In genomic region chr17:80252757-80253525, GRCm38 (mm10) we compare ENCODE assay signal across 12 mouse cellular contexts. TPM values are rescaled to one million over a fixed set of nuclear protein-coding genes. Genes with fewer than 3 reads are reported as not detected.
DNase-seq lines count a peak whose midpoint lies in the region; ATAC-seq and TF ChIP-seq lines count a peak whose summit lies in the region.
"Had no signal": no experiment of that assay in that cellular context is flagged by ENCODE, and none has a peak within 500 bp of the region (broad histone marks: within the 10 kb centered on the region; RNA-seq: fewer than 3 reads in every experiment).

No protein-coding gene starts in this region.

- no peaks in the 10 kb centered on the region for H3K9me3 ChIP-seq in kidney, embryonic 16.5 days (ENCODE audit: low read length)
- no peaks in the 10 kb centered on the region for H3K9me3 ChIP-seq in heart, postnatal 0 days (replicated peaks; ENCODE audit: control insufficient read depth, low read length)
- no peaks in the 10 kb centered on the region for H3K9me3 ChIP-seq in hindbrain, embryonic 13.5 days
- H3K9me3 ChIP-seq: forebrain, embryonic 13.5 days; neural tube, embryonic 12.5 days had no signal

- 49% methylated on average over 13 of the region's 13 CpGs for WGBS in kidney, embryonic 16.5 days
- 56% methylated on average over 13 of the region's 13 CpGs for WGBS in heart, postnatal 0 days
- 74% methylated on average over 13 of the region's 13 CpGs for WGBS in hindbrain, embryonic 13.5 days

- no peak overlapping the region for H3K4me2 ChIP-seq in kidney, embryonic 16.5 days (replicated peaks; ENCODE audit: low read depth, low read length)
- H3K4me2 ChIP-seq in heart, postnatal 0 days (ENCODE audit: low read depth, low read length): no peak overlapping the region
- H3K4me2 ChIP-seq in hindbrain, embryonic 13.5 days: no peak overlapping the region
- H3K4me2 ChIP-seq: forebrain, embryonic 13.5 days; neural tube, embryonic 12.5 days had no signal

- TF ChIP-seq EP300 in heart, postnatal 0 days (IDR thresholded peaks at IDR 0.05; ENCODE audit: low read depth): no peak

- ATAC-seq in kidney, embryonic 16.5 days (ENCODE audit: low FRiP score, low TSS enrichment): peak; percentile 57; the same call in 1 of the 2 replicates
- 0 out of 2 replicates have a peak, but pooled peaks have one; percentile 2 for ATAC-seq in heart, postnatal 0 days (ENCODE audit: insufficient read depth, low read depth)
- ATAC-seq in megakaryocyte progenitor cell, adult 5-6 weeks (replicated peaks; ENCODE audit: poor library complexity): peak; percentile 64
- no peak for ATAC-seq in hindbrain, embryonic 13.5 days (ENCODE audit: low FRiP score)
- ATAC-seq: forebrain, embryonic 13.5 days; intestine, embryonic 16.5 days had no signal

- no peak overlapping the region for H3K4me3 ChIP-seq in kidney, embryonic 16.5 days (ENCODE audit: low read length)
- H3K4me3 ChIP-seq in heart, postnatal 0 days (ENCODE audit: low read depth, low read length): no peak overlapping the region
- no peak overlapping the region for H3K4me3 ChIP-seq in hindbrain, embryonic 13.5 days
- H3K4me3 ChIP-seq: forebrain, embryonic 13.5 days; neural tube, embryonic 12.5 days had no signal

- no peaks in the 10 kb centered on the region for H3K27me3 ChIP-seq in kidney, embryonic 16.5 days (ENCODE audit: insufficient read depth, low read length)
- H3K27me3 ChIP-seq in heart, postnatal 0 days (ENCODE audit: control insufficient read depth, insufficient read depth, low read length): no peaks in the 10 kb centered on the region
- no peaks in the 10 kb centered on the region for H3K27me3 ChIP-seq in hindbrain, embryonic 13.5 days
- H3K27me3 ChIP-seq: forebrain, embryonic 13.5 days; neural tube, embryonic 12.5 days had no signal

- no peak for DNase-seq in kidney, adult 8-10 months
- peak; percentile 32 to 42 for DNase-seq in adrenal gland, postnatal 36 days
- peak; percentile 43 for DNase-seq in heart, postnatal 0 days (ENCODE audit: low spot score)
- no peak for DNase-seq in embryo, embryonic 9.5 days (ENCODE audit: extremely low spot score)
- DNase-seq in cerebellum, adult 11 months: no peak
- DNase-seq: cerebellum, adult 18-20 months had no signal

- peak overlapping the region; percentile 1; the same call in 1 of the 2 replicates for H3K27ac ChIP-seq in kidney, embryonic 16.5 days (ENCODE audit: low read length)
- peak overlapping the region; percentile 23 for H3K27ac ChIP-seq in heart, postnatal 0 days (ENCODE audit: low read depth)
- no peak overlapping the region for H3K27ac ChIP-seq in hindbrain, embryonic 13.5 days
- H3K27ac ChIP-seq: forebrain, embryonic 13.5 days; neural tube, embryonic 12.5 days had no signal

- no peak overlapping the region for H3K9ac ChIP-seq in kidney, embryonic 16.5 days (replicated peaks; ENCODE audit: low read length)
- H3K9ac ChIP-seq in heart, postnatal 0 days (replicated peaks; ENCODE audit: low read depth, low read length): no peak overlapping the region
- H3K9ac ChIP-seq in hindbrain, embryonic 13.5 days: no peak overlapping the region
- H3K9ac ChIP-seq: forebrain, embryonic 13.5 days; neural tube, embryonic 12.5 days had no signal

- H3K4me1 ChIP-seq in kidney, embryonic 16.5 days (ENCODE audit: insufficient read depth, low read length): peaks cover 5% of the 10 kb centered on the region; the same call in 1 of the 2 replicates
- peaks cover 4% of the 10 kb centered on the region for H3K4me1 ChIP-seq in heart, postnatal 0 days (ENCODE audit: control insufficient read depth, insufficient read depth)
- H3K4me1 ChIP-seq in hindbrain, embryonic 13.5 days (replicated peaks): no peaks in the 10 kb centered on the region
- H3K4me1 ChIP-seq: forebrain, embryonic 13.5 days; neural tube, embryonic 12.5 days had no signal

- no peak for TF ChIP-seq CTCF in heart, postnatal 0 days (IDR thresholded peaks at IDR 0.05; ENCODE audit: low read depth)

- H3K36me3 ChIP-seq in kidney, embryonic 16.5 days (ENCODE audit: insufficient read depth, low read length): peaks cover 81% of the 10 kb centered on the region
- H3K36me3 ChIP-seq in heart, postnatal 0 days (replicated peaks; ENCODE audit: control insufficient read depth, insufficient read depth, low read length): peaks cover 61% of the 10 kb centered on the region
- peaks cover 97% of the 10 kb centered on the region for H3K36me3 ChIP-seq in hindbrain, embryonic 13.5 days

RNA-seq across cellular contexts. Expression of gene Gemin6, which starts 28.7 kb away (rescaled TPM):
- 40.9 and 45.1 TPM in 2 replicates for polyA plus RNA-seq in kidney, embryonic 16.5 days (2015; fragmentation: Nextera tagmentation; extraction: Ambion mirVana)
- total RNA-seq in adrenal gland, postnatal 36 days (2021): 1 to 10 TPM; 7.5 to 7.8 TPM
- total RNA-seq in heart, postnatal 0 days (2014; rRNA removed; ENCODE audit: low replicate concordance): 0.54 and 4.7 TPM in 2 replicates
- 13.3 and 14.6 TPM in 2 replicates for polyA plus RNA-seq in heart, postnatal 0 days (2015; fragmentation: Nextera tagmentation; extraction: Ambion mirVana)
- total RNA-seq in megakaryocyte progenitor cell, adult 5-6 weeks (2015): 44.5 and 47.4 TPM in 2 replicates
- total RNA-seq in megakaryocyte progenitor cell, adult 5-6 weeks (2017): 44.8 and 51.5 TPM in 2 replicates
- 21.0 and 22.9 TPM in 2 replicates for polyA plus RNA-seq in hindbrain, embryonic 13.5 days (2015; fragmentation: Nextera tagmentation; extraction: Ambion mirVana)

RNA-seq across cellular contexts. Expression of gene Morn2, which starts 37.1 kb away (rescaled TPM):
- 38.9 and 39.7 TPM in 2 replicates for polyA plus RNA-seq in kidney, embryonic 16.5 days (2015; fragmentation: Nextera tagmentation; extraction: Ambion mirVana)
- total RNA-seq in adrenal gland, postnatal 36 days (2021): 10 to 100 TPM; 13.7 to 17.6 TPM
- 3.9 and 11.7 TPM in 2 replicates for total RNA-seq in heart, postnatal 0 days (2014; rRNA removed; ENCODE audit: low replicate concordance)
- polyA plus RNA-seq in heart, postnatal 0 days (2015; fragmentation: Nextera tagmentation; extraction: Ambion mirVana): 20.4 and 20.6 TPM in 2 replicates
- 8.9 and 13.4 TPM in 2 replicates for total RNA-seq in megakaryocyte progenitor cell, adult 5-6 weeks (2015)
- 7.1 and 14.9 TPM in 2 replicates for total RNA-seq in megakaryocyte progenitor cell, adult 5-6 weeks (2017)
- polyA plus RNA-seq in hindbrain, embryonic 13.5 days (2015; fragmentation: Nextera tagmentation; extraction: Ambion mirVana): 53.2 and 55.3 TPM in 2 replicates

RNA-seq across cellular contexts. Expression of gene Dhx57, which starts 37.3 kb away (rescaled TPM):
- 15.4 and 15.9 TPM in 2 replicates for polyA plus RNA-seq in kidney, embryonic 16.5 days (2015; fragmentation: Nextera tagmentation; extraction: Ambion mirVana)
- 10 to 100 TPM; 11.9 to 12.7 TPM for total RNA-seq in adrenal gland, postnatal 36 days (2021)
- total RNA-seq in heart, postnatal 0 days (2014; rRNA removed; ENCODE audit: low replicate concordance): 3.7 and 7.7 TPM in 2 replicates
- polyA plus RNA-seq in heart, postnatal 0 days (2015; fragmentation: Nextera tagmentation; extraction: Ambion mirVana): 2.9 and 3.0 TPM in 2 replicates
- total RNA-seq in megakaryocyte progenitor cell, adult 5-6 weeks (2015): 9.2 and 11.3 TPM in 2 replicates
- 10.2 and 15.3 TPM in 2 replicates for total RNA-seq in megakaryocyte progenitor cell, adult 5-6 weeks (2017)
- polyA plus RNA-seq in hindbrain, embryonic 13.5 days (2015; fragmentation: Nextera tagmentation; extraction: Ambion mirVana): 44.4 and 45.3 TPM in 2 replicates

RNA-seq across cellular contexts. Expression of gene Ttc39d, which starts 45.7 kb away (rescaled TPM):
- polyA plus RNA-seq in kidney, embryonic 16.5 days (2015; fragmentation: Nextera tagmentation; extraction: Ambion mirVana): not detected in 2 replicates
- total RNA-seq in adrenal gland, postnatal 36 days (2021): not detected
- 1.0 TPM in 1 of 2 replicates, not detected in the other for total RNA-seq in heart, postnatal 0 days (2014; rRNA removed; ENCODE audit: low replicate concordance)
- 0.05 and 0.08 TPM in 2 replicates for polyA plus RNA-seq in heart, postnatal 0 days (2015; fragmentation: Nextera tagmentation; extraction: Ambion mirVana)
- total RNA-seq in megakaryocyte progenitor cell, adult 5-6 weeks (2015): not detected in 2 replicates
- not detected in 2 replicates for total RNA-seq in megakaryocyte progenitor cell, adult 5-6 weeks (2017)
- polyA plus RNA-seq in hindbrain, embryonic 13.5 days (2015; fragmentation: Nextera tagmentation; extraction: Ambion mirVana): 0.17 and 0.18 TPM in 2 replicates
- polyA plus RNA-seq: intestine, embryonic 16.5 days; neural tube, embryonic 12.5 days had no signal

RNA-seq across cellular contexts. Expression of gene Srsf7, which starts 45.8 kb away (rescaled TPM):
- polyA plus RNA-seq in kidney, embryonic 16.5 days (2015; fragmentation: Nextera tagmentation; extraction: Ambion mirVana): 618 and 645 TPM in 2 replicates
- total RNA-seq in adrenal gland, postnatal 36 days (2021): 100 to 1,000 TPM; 101 to 144 TPM
- total RNA-seq in heart, postnatal 0 days (2014; rRNA removed; ENCODE audit: low replicate concordance): 84.3 and 86.2 TPM in 2 replicates
- polyA plus RNA-seq in heart, postnatal 0 days (2015; fragmentation: Nextera tagmentation; extraction: Ambion mirVana): 151 and 154 TPM in 2 replicates
- 538 and 545 TPM in 2 replicates for total RNA-seq in megakaryocyte progenitor cell, adult 5-6 weeks (2015)
- total RNA-seq in megakaryocyte progenitor cell, adult 5-6 weeks (2017): 490 and 575 TPM in 2 replicates
- polyA plus RNA-seq in hindbrain, embryonic 13.5 days (2015; fragmentation: Nextera tagmentation; extraction: Ambion mirVana): 480 and 495 TPM in 2 replicates

Comparison
In these comparisons a context has a peak if more than half of its experiments do, and no peak if none do; other contexts are left out.
1. DNase-seq: peak in adrenal gland, postnatal 36 days (2 of 2) and heart, postnatal 0 days (single experiment); none in kidney, adult 8-10 months (0 of 2), embryo, embryonic 9.5 days (single experiment) and cerebellum, adult 11 months (single experiment).